Mouse (Mus musculus) lung, adult 2 months (tissue): ENCODE measurements at regions not wholly inside any gene's neighbourhood (a gene's known extent, or its start where the extent isn't known, plus 50 kb on each side); places are given as distances from the start of the nearest gene placed in this dataset.

Source experiments
- DNase-seq: peaks from one replicate; pipeline ENCODE4 v3.0.0; 2022
- H3K4me1 ChIP-seq: fragments of 200-500 bp; 2 replicates; pipeline ENCODE4 v1.6.1; 2011; ENCODE audit warnings: low read length; ENCODE audit not compliant: control insufficient read depth, insufficient read depth
- H3K4me3 ChIP-seq: fragments of 200-500 bp; replicated peaks from 2 replicates; pipeline ENCODE3; 2011; ENCODE audit warnings: low read depth, mild to moderate bottlenecking, control low read depth, low read length; ENCODE audit errors: extremely low read depth
- CTCF ChIP-seq: fragments of 200-500 bp; IDR thresholded peaks from 2 replicates; pipeline ENCODE4 v1.5.1; 2011; ENCODE audit warnings: mild to moderate bottlenecking, low read length, control low read depth; ENCODE audit not compliant: insufficient read depth
- POLR2A ChIP-seq: fragments of 200-500 bp; IDR thresholded peaks from 2 replicates; pipeline ENCODE4 v1.6.1; 2011; ENCODE audit warnings: low read depth, mild to moderate bottlenecking, control low read depth, low read length, borderline replicate concordance; ENCODE audit errors: extremely low read depth
- WGBS: fragments of 180-500 bp; shearing (Covaris S2); methylation state at CpG from one replicate; pipeline ENCODE4 v1.1.7; 2018; 5-methylcytosine and 5-hydroxymethylcytosine counted together

DNA sequence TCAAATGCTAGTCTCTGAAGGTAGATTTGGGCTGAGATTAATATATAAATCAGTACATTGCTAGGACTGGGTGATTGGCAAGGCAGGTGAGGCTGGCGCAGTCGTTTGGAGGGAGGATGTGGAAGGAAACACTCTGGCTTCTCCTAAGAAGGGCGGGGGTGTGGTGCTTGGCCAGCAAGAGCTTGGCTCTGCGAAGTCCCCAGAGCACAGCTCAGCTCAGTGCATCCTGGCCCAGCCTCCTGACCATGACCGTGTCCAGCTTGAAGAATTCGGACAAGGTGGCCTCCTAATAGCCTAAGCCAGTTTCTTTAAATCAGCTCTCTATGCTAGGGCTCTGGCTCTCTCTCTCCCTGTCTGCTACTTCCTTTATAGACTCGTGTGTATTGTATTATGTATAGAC is 115.4 kb downstream of the Matn1 start:
- no peak for TF ChIP-seq POLR2A
- no peak for TF ChIP-seq CTCF
- no peak for DNase-seq
- WGBS = 53% methylated on average over 7 of the region's 7 CpGs
- no peaks in the 10 kb centered on the region for H3K4me1 ChIP-seq
- H3K4me3 ChIP-seq = no peak overlapping the region

DNA sequence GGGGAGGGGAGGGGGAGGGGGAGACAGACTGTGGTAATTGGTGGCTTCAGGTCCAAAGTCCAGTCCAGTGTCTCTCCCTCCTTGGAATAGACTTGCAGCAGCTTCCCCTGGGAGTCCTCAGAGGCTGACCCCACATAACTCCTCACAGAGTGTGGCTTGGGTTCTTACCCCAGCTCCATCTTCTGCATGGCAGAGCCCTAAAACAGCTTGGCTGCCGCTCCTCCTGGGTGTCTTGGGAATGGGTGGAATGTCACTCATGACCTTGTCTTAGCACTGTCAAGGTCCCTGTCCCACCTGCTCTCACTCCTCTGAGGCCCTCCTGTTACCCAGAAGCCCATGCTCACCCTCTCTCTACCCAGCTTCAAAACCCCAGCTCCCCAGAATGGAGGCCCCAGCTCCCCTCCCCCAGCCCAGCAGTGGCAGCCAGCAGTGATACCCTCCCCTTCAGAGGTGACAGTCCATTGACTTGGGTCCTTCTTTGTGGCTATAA is 116.1 kb downstream of the Matn1 start:
- TF ChIP-seq POLR2A (no peak), CTCF (no peak)
- WGBS = 48% methylated on average over 1 of the region's 1 CpGs
- Histone ChIP-seq H3K4me1 (no peaks in the 10 kb centered on the region), H3K4me3 (no peak overlapping the region)
- DNase-seq = no peak

DNA sequence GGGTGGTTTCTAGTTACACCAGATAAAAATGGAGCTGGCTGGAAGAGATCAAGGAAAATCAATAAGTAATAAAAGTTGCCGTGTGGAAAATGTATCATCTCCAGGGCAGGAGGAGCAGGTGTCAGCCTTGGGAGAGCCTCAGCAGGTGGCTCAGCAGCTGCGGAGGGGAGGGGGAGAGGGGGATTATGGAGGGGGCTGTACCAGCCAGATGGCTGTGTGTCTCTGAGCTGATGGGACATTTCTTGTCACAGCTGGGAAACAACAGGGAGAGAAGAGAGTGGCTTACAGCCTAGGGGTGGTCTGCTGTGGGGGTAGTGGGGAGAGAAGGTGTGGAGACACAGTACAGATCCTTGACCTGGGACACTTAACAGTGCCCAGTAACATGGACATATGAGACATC is 116.5 kb downstream of the Matn1 start:
- H3K4me3 ChIP-seq = no peak overlapping the region
- WGBS = 30% methylated on average over 2 of the region's 2 CpGs
- TF ChIP-seq CTCF (no peak), POLR2A (no peak)
- no peak for DNase-seq
- no peaks in the 10 kb centered on the region for H3K4me1 ChIP-seq

- Histone ChIP-seq H3K4me3 (no peak overlapping the region), H3K4me1 (no peaks in the 10 kb centered on the region)
- WGBS = 62% methylated on average over 4 of the region's 4 CpGs
- DNase-seq = no peak
- TF ChIP-seq POLR2A = no peak
- no peak for TF ChIP-seq CTCF
Measured at GRCm38 (mm10) chr4:131062592-131062991, 118.4 kb downstream of the Matn1 start.

GRCm38 (mm10) chr4:131066186-131066939 is 122.2 kb downstream of the Matn1 start:
- 67% methylated on average over 8 of the region's 8 CpGs for WGBS
- TF ChIP-seq POLR2A = no peak
- TF ChIP-seq CTCF = no peak

DNA sequence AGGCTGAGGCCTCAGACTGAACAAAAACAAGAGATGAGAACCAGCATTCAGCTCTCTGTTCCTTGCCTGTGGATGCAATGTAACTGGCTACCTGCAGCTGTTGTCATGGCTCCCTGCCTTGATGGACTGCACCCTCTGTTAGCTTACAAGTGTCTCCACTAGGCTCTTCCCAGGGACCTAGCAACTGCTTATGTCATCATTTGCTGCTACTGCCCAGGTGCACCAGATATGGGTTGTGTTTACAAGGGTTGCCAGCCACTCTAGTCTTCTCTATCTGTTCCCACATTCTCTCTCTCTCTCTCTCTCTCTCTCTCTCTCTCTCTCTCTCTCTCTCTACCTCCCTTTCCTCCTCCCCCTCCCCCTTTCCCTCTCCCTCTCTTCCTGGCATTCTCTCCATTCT is 126.4 kb downstream of the Matn1 start:
- Histone ChIP-seq H3K4me1 (no peaks in the 10 kb centered on the region), H3K4me3 (no peak overlapping the region)
- no peak for DNase-seq
- TF ChIP-seq POLR2A (no peak), CTCF (no peak)

More at GRCm38 (mm10) chr4:131066186-131066939, 122.2 kb downstream of the Matn1 start:
- Histone ChIP-seq H3K4me1 (no peaks in the 10 kb centered on the region), H3K4me3 (no peak overlapping the region)
- DNase-seq = no peak

DNA sequence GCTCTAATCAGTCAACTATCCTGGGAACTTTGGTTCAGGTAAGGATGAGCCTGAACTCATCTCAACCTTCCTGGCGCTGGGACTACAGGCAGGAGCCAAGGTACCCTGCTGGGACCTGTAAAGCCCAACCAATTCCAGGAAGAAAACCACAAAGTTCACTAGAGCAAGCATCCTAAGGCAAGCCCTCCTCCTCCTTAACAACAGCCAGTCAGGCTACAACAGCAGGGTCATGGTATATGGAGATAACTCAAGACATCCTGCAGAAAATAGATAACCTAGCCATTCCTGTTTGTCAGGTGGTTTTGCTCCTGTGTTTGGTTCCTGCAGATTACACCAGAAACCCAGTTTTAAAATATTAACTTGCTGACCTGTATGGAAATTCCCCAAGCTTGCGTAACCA is 128.4 kb downstream of the Matn1 start:
- Histone ChIP-seq H3K4me3 (no peak overlapping the region), H3K4me1 (no peaks in the 10 kb centered on the region)
- TF ChIP-seq CTCF (no peak), POLR2A (no peak)
- DNase-seq = no peak
- WGBS = 87% methylated on average over 2 of the region's 2 CpGs

DNA sequence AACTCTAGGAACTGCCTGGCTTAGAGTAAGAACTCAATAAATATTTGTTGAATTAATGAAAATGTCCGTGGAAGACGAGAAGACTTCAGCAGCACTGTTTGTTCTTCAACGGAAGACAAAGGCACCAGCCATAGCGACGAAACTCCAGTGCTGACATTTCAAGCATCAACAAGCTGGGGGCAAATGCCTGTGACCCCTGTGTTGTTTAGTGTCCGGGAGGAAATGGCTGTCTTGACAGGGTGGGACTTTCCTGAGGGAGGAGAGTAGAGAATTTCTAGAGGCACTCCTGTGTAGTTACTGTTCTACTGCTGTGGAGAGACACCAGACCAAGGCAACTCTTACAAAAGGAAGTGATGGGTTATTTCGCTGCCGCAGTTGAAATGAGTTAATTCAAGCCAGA is 129.2 kb downstream of the Matn1 start:
- TF ChIP-seq CTCF = no peak
- TF ChIP-seq POLR2A = no peak
- no peak for DNase-seq
- WGBS = 19% methylated on average over 8 of the region's 8 CpGs
- Histone ChIP-seq H3K4me3 (no peak overlapping the region), H3K4me1 (no peaks in the 10 kb centered on the region)

- 64% methylated on average over 8 of the region's 8 CpGs for WGBS
- Histone ChIP-seq H3K4me3 (no peak overlapping the region), H3K4me1 (no peaks in the 10 kb centered on the region)
- TF ChIP-seq CTCF (no peak), POLR2A (no peak)
- no peak for DNase-seq
Measured at GRCm38 (mm10) chr4:131075326-131075932, 131.2 kb downstream of the Matn1 start.

DNA sequence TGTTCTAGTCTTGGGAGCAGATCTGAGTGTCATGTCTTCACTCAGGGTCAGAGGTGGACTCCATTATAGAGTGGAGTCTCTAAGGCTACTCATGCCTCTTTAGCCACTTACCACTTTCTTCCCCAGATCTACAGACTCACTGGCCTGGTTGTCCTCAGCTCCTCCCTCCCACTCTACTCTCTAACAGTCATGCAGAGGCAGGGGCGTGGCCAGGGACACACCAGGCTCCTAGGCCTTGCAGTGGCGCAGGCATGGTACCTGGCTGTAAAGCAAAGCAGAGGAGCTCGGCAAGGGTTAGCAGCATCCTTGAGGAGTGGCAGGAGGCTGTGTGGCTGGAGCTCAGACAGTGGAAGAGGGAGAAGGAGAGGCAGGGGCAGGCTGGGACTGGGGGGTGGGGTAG is 132.4 kb downstream of the Matn1 start:
- 55% methylated on average over 3 of the region's 3 CpGs for WGBS
- TF ChIP-seq POLR2A (no peak), CTCF (no peak)

More for the DNA sequence above, 132.4 kb downstream of the Matn1 start:
- H3K4me1 ChIP-seq = no peaks in the 10 kb centered on the region
- no peak for DNase-seq
- no peak overlapping the region for H3K4me3 ChIP-seq
